Mouse (Mus musculus) central nervous system, embryonic 11.5 days (tissue): ENCODE measurements around the gene Wdr49. TPM values are rescaled to one million over a fixed set of nuclear protein-coding genes. Genes with fewer than 3 reads are reported as not detected.

Experiments used
- polyA plus RNA-seq: library from polyadenylated mRNA; depleted of rRNA; stranded (reverse); fragments of >200 nt; gene quantifications from 2 replicates; pipeline ENCODE4 v1.2.3, GENCODE M21; 2012; rRNA removed

Gene Wdr49
- polyA plus RNA-seq: 0.06 TPM in 1 of 2 replicates, not detected in the other

GRCm38 (mm10) chr3:75482056-75482455 lies at the start of gene Wdr49:
Gene Wdr49, minus strand, starts transcription at chr3:75482156.

GRCm38 (mm10) chr3:75269978-75270377 lies 212.0 kb downstream of the Wdr49 start, which contains the start of gene Serpini2:
Gene Serpini2, minus strand, starts transcription at chr3:75270078.

Other genes starting within 250 kb of the Wdr49 start
- gene Serpini2, start 212.1 kb downstream of the Wdr49 start, polyA plus RNA-seq: not detected in 2 replicates
- 41.1 and 50.5 TPM in 2 replicates for gene Pdcd10, start 74.7 kb upstream of the Wdr49 start, polyA plus RNA-seq
- 8.4 and 12.2 TPM in 2 replicates for gene Serpini1, start 75.4 kb upstream of the Wdr49 start, polyA plus RNA-seq